Mouse (Mus musculus) olfactory bulb, adult 2 months (tissue): Measurements from ENCODE around the gene G6pc.

Source experiments
- CTCF ChIP-seq: fragments of 200-500 bp; IDR thresholded peaks from 2 replicates; pipeline ENCODE4 v1.5.1; 2012; ENCODE audit warnings: low read depth, mild to moderate bottlenecking, low read length, moderate library complexity; ENCODE audit not compliant: insufficient read depth
- POLR2A ChIP-seq: fragments of 200-500 bp; IDR thresholded peaks from 2 replicates; pipeline ENCODE4 v1.6.1; 2012; ENCODE audit warnings: mild to moderate bottlenecking, low read depth, low read length, moderate library complexity; ENCODE audit not compliant: insufficient read depth

DNA sequence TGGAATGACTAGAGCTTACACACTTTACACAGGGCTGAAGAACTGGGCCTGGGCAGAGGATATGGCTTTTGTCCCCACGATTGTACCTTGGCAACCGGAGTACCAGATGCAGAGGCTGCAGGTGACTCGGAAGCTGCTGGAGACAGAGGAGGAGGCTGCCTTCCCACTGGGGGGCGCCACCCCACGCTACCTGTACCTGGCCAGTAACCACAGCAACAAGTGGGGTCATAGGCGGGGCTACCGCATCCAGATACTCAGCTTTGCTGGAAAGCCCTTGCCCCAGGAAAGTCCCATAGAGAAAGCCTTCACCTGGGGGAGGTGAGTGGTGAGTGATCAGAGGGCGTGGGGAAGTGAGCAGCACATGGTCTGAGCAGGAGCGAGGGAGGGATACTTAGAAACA is 31.7 kb upstream of the G6pc start:
- TF ChIP-seq CTCF (no peak), POLR2A (no peak)
